In genomic region chr8:49361443-49361842, GRCm38 (mm10) we compare ENCODE assay signal across 27 mouse cellular contexts.
"Had no signal": no experiment of that assay in that cellular context is flagged by ENCODE, and none has a peak within 500 bp of the region (broad histone marks: within the 10 kb centered on the region; RNA-seq: fewer than 3 reads in every experiment).

No protein-coding gene starts in this region.

- H3K36me3 ChIP-seq: embryonic facial prominence, embryonic 10.5 days; embryonic facial prominence, embryonic 12.5 days; embryonic facial prominence, embryonic 13.5 days; embryonic facial prominence, embryonic 15.5 days; forebrain, embryonic 10.5 days; forebrain, embryonic 12.5 days; forebrain, embryonic 15.5 days had no signal

- ATAC-seq: forebrain, postnatal 0 days had no signal

- H3K4me1 ChIP-seq: embryonic facial prominence, embryonic 13.5 days; embryonic facial prominence, embryonic 15.5 days had no signal

- DNase-seq: cerebellum, adult 2 months; cerebellum, adult 8-10 months; cerebellum, adult 9-10 months; cerebellum, adult 9-11 months; cerebellum, postnatal 10 days; cerebellum, postnatal 14 days; cerebellum, postnatal 25 days; cerebellum, postnatal 36 days; embryo, embryonic 11 days; forebrain, postnatal 0 days; gastrocnemius, adult 2 months; gastrocnemius, postnatal 10 days; gastrocnemius, postnatal 14 days; gastrocnemius, postnatal 25 days; gastrocnemius, postnatal 36 days; heart, adult 11 months; heart, adult 18-20 months; heart, adult 2 months had no signal

- H3K4me2 ChIP-seq: embryonic facial prominence, embryonic 12.5 days; embryonic facial prominence, embryonic 13.5 days; embryonic facial prominence, embryonic 15.5 days; forebrain, embryonic 12.5 days; forebrain, embryonic 13.5 days; forebrain, embryonic 15.5 days had no signal

- H3K27ac ChIP-seq: embryonic facial prominence, embryonic 10.5 days; embryonic facial prominence, embryonic 12.5 days; embryonic facial prominence, embryonic 13.5 days; embryonic facial prominence, embryonic 15.5 days; forebrain, embryonic 12.5 days; forebrain, embryonic 13.5 days; gastrocnemius, adult 2 months; heart, adult 2 months had no signal

- H3K4me3 ChIP-seq: embryonic facial prominence, embryonic 10.5 days; embryonic facial prominence, embryonic 12.5 days; embryonic facial prominence, embryonic 13.5 days; embryonic facial prominence, embryonic 15.5 days; erythroblast, embryonic 14.5 days; forebrain, embryonic 10.5 days; forebrain, embryonic 12.5 days; forebrain, embryonic 13.5 days; forebrain, embryonic 15.5 days; gastrocnemius, adult 2 months; heart, adult 2 months had no signal

- H3K9ac ChIP-seq: embryonic facial prominence, embryonic 12.5 days; embryonic facial prominence, embryonic 13.5 days; embryonic facial prominence, embryonic 15.5 days; forebrain, embryonic 12.5 days; forebrain, embryonic 13.5 days; forebrain, embryonic 15.5 days; forebrain, postnatal 0 days had no signal

- H3K9me3 ChIP-seq: embryonic facial prominence, embryonic 10.5 days; embryonic facial prominence, embryonic 12.5 days; embryonic facial prominence, embryonic 13.5 days; embryonic facial prominence, embryonic 15.5 days; forebrain, embryonic 10.5 days; forebrain, embryonic 12.5 days; forebrain, embryonic 13.5 days; forebrain, embryonic 15.5 days had no signal

- H3K27me3 ChIP-seq: embryonic facial prominence, embryonic 12.5 days; embryonic facial prominence, embryonic 13.5 days; embryonic facial prominence, embryonic 15.5 days; forebrain, embryonic 12.5 days; forebrain, embryonic 13.5 days; forebrain, embryonic 15.5 days had no signal
